Mouse (Mus musculus) MEL (cell line): Measurements from ENCODE around the gene Glul. TPM values are rescaled to one million over a fixed set of nuclear protein-coding genes. Genes with fewer than 3 reads are reported as not detected.

Experiments
- DNase-seq: peaks from one replicate; pipeline ENCODE4 v3.0.0; 2011; ENCODE audit warnings: low read depth, low spot score
- H3K27ac ChIP-seq: 2 replicates; pipeline ENCODE4 v1.5.1; 2012; ENCODE audit warnings: low read depth, mild to moderate bottlenecking, control low read depth, low read length, moderate library complexity; ENCODE audit not compliant: control insufficient read depth
- H3K27me3 ChIP-seq, 2 experiments: fragments of 150-350 bp in 1 of 2; sonication (generic) in 1 of 2; 2 replicates each; pipeline ENCODE4 v1.6.1; 2012; ENCODE audit warnings: low read length in 2 of 2, mild to moderate bottlenecking in 2 of 2, improper control_type of control experiment in 1 of 2, moderate library complexity in 1 of 2; ENCODE audit not compliant: insufficient read depth in 2 of 2, control insufficient read depth in 1 of 2
- H3K36me3 ChIP-seq, 2 experiments: 2 replicates each; pipeline ENCODE4 v1.6.1; 2012 to 2014; ENCODE audit warnings: low read length in 2 of 2, improper control_type of control experiment in 1 of 2, inconsistent platforms in 1 of 2, mild to moderate bottlenecking in 1 of 2; ENCODE audit not compliant: insufficient read depth in 2 of 2, control insufficient read depth in 1 of 2
- H3K4me1 ChIP-seq, 2 experiments: fragments of 150-350 bp in 1 of 2; sonication (generic) in 1 of 2; 2 replicates each; pipeline ENCODE4 v1.6.1; 2012; ENCODE audit warnings: low read length in 2 of 2, improper control_type of control experiment in 1 of 2, mild to moderate bottlenecking in 1 of 2; ENCODE audit not compliant: insufficient read depth in 2 of 2, control insufficient read depth in 1 of 2
- H3K4me3 ChIP-seq, 2 experiments: fragments of 150-350 bp in 1 of 2; sonication (generic) in 1 of 2; 2 replicates each; pipeline ENCODE4 v1.5.1; 2012; ENCODE audit warnings: low read depth in 2 of 2, low read length in 2 of 2, mild to moderate bottlenecking in 2 of 2, moderate library complexity in 2 of 2, control low read depth in 1 of 2, improper control_type of control experiment in 1 of 2; ENCODE audit not compliant: control insufficient read depth in 1 of 2, insufficient read depth in 1 of 2
- H3K79me2 ChIP-seq: 2 replicates; pipeline ENCODE4 v1.6.1; 2012; ENCODE audit warnings: mild to moderate bottlenecking, low read length, moderate library complexity; ENCODE audit not compliant: control insufficient read depth, poor library complexity, insufficient read depth
- H3K9ac ChIP-seq: 2 replicates; pipeline ENCODE4 v1.6.1; 2012; ENCODE audit warnings: low read depth, mild to moderate bottlenecking, control low read depth, low read length, moderate library complexity; ENCODE audit not compliant: control insufficient read depth, poor library complexity, severe bottlenecking
- H3K9me3 ChIP-seq: fragments of 150-350 bp; sonication (generic); replicated peaks from 2 replicates; pipeline ENCODE4 v1.6.1; 2012; ENCODE audit warnings: mild to moderate bottlenecking, low read length, improper control_type of control experiment, moderate library complexity; ENCODE audit not compliant: insufficient read depth
- BHLHE40 ChIP-seq: IDR thresholded peaks from 2 replicates; pipeline ENCODE4 v1.6.1; 2012; ENCODE audit warnings: low read depth, mild to moderate bottlenecking, inconsistent platforms, low read length, improper control_type of control experiment, borderline replicate concordance
- CHD1 ChIP-seq: IDR thresholded peaks from 2 replicates; pipeline ENCODE4 v1.6.1; 2012; ENCODE audit warnings: low read depth, mild to moderate bottlenecking, inconsistent platforms, low read length, improper control_type of control experiment
- CHD2 ChIP-seq: IDR thresholded peaks from 2 replicates; pipeline ENCODE4 v1.6.1; 2011; ENCODE audit warnings: low read length, improper control_type of control experiment
- CTCF ChIP-seq, 3 experiments: IDR thresholded peaks in 2 of 3; conservative IDR thresholded peaks in 1 of 3; 2 replicates each; pipeline ENCODE4 v1.5.1; 2011 to 2012; ENCODE audit warnings: low read length in 3 of 3, low read depth in 2 of 3, mild to moderate bottlenecking in 2 of 3, improper control_type of control experiment in 1 of 3, inconsistent platforms in 1 of 3, mixed read lengths in 1 of 3, moderate library complexity in 1 of 3; ENCODE audit not compliant: control insufficient read depth in 1 of 3, insufficient read depth in 1 of 3, poor library complexity in 1 of 3, severe bottlenecking in 1 of 3
- E2F4 ChIP-seq: IDR thresholded peaks from 2 replicates; pipeline ENCODE4 v1.6.1; 2011; ENCODE audit warnings: low read depth, low read length, improper control_type of control experiment, borderline replicate concordance
- ELF1 ChIP-seq: IDR thresholded peaks from 2 replicates; pipeline ENCODE4 v1.6.1; 2014; ENCODE audit warnings: low read depth, mild to moderate bottlenecking, inconsistent platforms, low read length, improper control_type of control experiment, moderate library complexity
- EP300 ChIP-seq, 2 experiments: IDR thresholded peaks; 2 replicates each; pipeline ENCODE4 v1.6.1; 2011; ENCODE audit warnings: improper control_type of control experiment in 2 of 2, low read length in 2 of 2, low read depth in 1 of 2, mild to moderate bottlenecking in 1 of 2
- ETS1 ChIP-seq: IDR thresholded peaks from 2 replicates; pipeline ENCODE4 v1.6.1; 2012; ENCODE audit warnings: low read depth, mild to moderate bottlenecking, inconsistent platforms, low read length, improper control_type of control experiment, moderate library complexity
- GABPA ChIP-seq: IDR thresholded peaks from 2 replicates; pipeline ENCODE4 v1.6.1; 2012; ENCODE audit warnings: low read depth, mild to moderate bottlenecking, inconsistent platforms, low read length, improper control_type of control experiment, moderate library complexity
- HCFC1 ChIP-seq: IDR thresholded peaks from 2 replicates; pipeline ENCODE4 v1.6.1; 2012; ENCODE audit warnings: low read depth, mild to moderate bottlenecking, inconsistent platforms, low read length, improper control_type of control experiment, moderate library complexity
- JUND ChIP-seq: IDR thresholded peaks from 2 replicates; pipeline ENCODE4 v1.6.1; 2011; ENCODE audit warnings: low read depth, mild to moderate bottlenecking, improper control_type of control experiment, low read length
- KAT2A ChIP-seq: conservative IDR thresholded peaks from 2 replicates; pipeline ENCODE4 v1.6.1; 2012; ENCODE audit warnings: low read depth, low read length, improper control_type of control experiment, inconsistent platforms
- MAFK ChIP-seq: IDR thresholded peaks from 2 replicates; pipeline ENCODE4 v1.6.1; 2011; ENCODE audit warnings: low read depth, mild to moderate bottlenecking, low read length, improper control_type of control experiment, borderline replicate concordance
- MAX ChIP-seq: IDR thresholded peaks from 2 replicates; pipeline ENCODE4 v1.6.1; 2011; ENCODE audit warnings: low read length, improper control_type of control experiment
- MAZ ChIP-seq: IDR thresholded peaks from 2 replicates; pipeline ENCODE4 v1.6.1; 2012; ENCODE audit warnings: low read depth, mild to moderate bottlenecking, inconsistent platforms, low read length, improper control_type of control experiment
- MXI1 ChIP-seq: IDR thresholded peaks from 2 replicates; pipeline ENCODE4 v1.6.1; 2011; ENCODE audit warnings: mild to moderate bottlenecking, low read depth, low read length, improper control_type of control experiment
- MYB ChIP-seq: IDR thresholded peaks from 2 replicates; pipeline ENCODE4 v1.6.1; 2011; ENCODE audit warnings: mild to moderate bottlenecking, low read depth, low read length, improper control_type of control experiment
- MYC ChIP-seq: IDR thresholded peaks from 2 replicates; pipeline ENCODE4 v1.6.1; 2011; ENCODE audit warnings: low read depth, mild to moderate bottlenecking, low read length, improper control_type of control experiment, moderate library complexity
- NELFE ChIP-seq: IDR thresholded peaks from 2 replicates; pipeline ENCODE4 v1.6.1; 2011; ENCODE audit warnings: low read depth, low read length, improper control_type of control experiment
- POLR2A ChIP-seq, 2 experiments: IDR thresholded peaks; 2 replicates each; pipeline ENCODE4 v1.6.1; 2011 to 2012; ENCODE audit warnings: low read length in 2 of 2, mild to moderate bottlenecking in 2 of 2, control low read depth in 1 of 2, improper control_type of control experiment in 1 of 2, low read depth in 1 of 2, moderate library complexity in 1 of 2; ENCODE audit not compliant: control insufficient read depth in 1 of 2, insufficient read depth in 1 of 2, poor library complexity in 1 of 2
- POLR2AphosphoS2 ChIP-seq: IDR thresholded peaks from 2 replicates; pipeline ENCODE4 v1.6.1; 2011; ENCODE audit warnings: low read length, improper control_type of control experiment
- POLR2AphosphoS5 ChIP-seq: IDR thresholded peaks from 2 replicates; pipeline ENCODE4 v1.6.1; 2012; ENCODE audit warnings: low read depth, borderline replicate concordance, mild to moderate bottlenecking, inconsistent platforms, low read length, moderate library complexity, mixed read lengths
- RAD21 ChIP-seq: IDR thresholded peaks from 2 replicates; pipeline ENCODE4 v1.6.1; 2011; ENCODE audit warnings: mild to moderate bottlenecking, low read depth, low read length, improper control_type of control experiment
- RCOR1 ChIP-seq: IDR thresholded peaks from 2 replicates; pipeline ENCODE4 v1.6.1; 2012; ENCODE audit warnings: low read depth, mild to moderate bottlenecking, inconsistent platforms, low read length, improper control_type of control experiment
- SIN3A ChIP-seq: IDR thresholded peaks from 2 replicates; pipeline ENCODE4 v1.6.1; 2012; ENCODE audit warnings: low read length, improper control_type of control experiment, inconsistent platforms
- SMC3 ChIP-seq: IDR thresholded peaks from 2 replicates; pipeline ENCODE4 v1.6.1; 2011; ENCODE audit warnings: low read depth, low read length, improper control_type of control experiment
- TAL1 ChIP-seq: IDR thresholded peaks from 2 replicates; pipeline ENCODE4 v1.6.1; 2012; ENCODE audit warnings: mild to moderate bottlenecking, inconsistent platforms, low read length, moderate library complexity, mixed read lengths
- TBP ChIP-seq: IDR thresholded peaks from 2 replicates; pipeline ENCODE4 v1.8.0; 2011; ENCODE audit warnings: low read depth, low read length, improper control_type of control experiment
- TCF12 ChIP-seq: IDR thresholded peaks from 2 replicates; pipeline ENCODE4 v1.6.1; 2014; ENCODE audit warnings: low read depth, mild to moderate bottlenecking, inconsistent platforms, low read length, improper control_type of control experiment, moderate library complexity
- UBTF ChIP-seq: IDR thresholded peaks from 2 replicates; pipeline ENCODE4 v1.6.1; 2012; ENCODE audit warnings: low read depth, mild to moderate bottlenecking, inconsistent platforms, low read length, improper control_type of control experiment, moderate library complexity, borderline replicate concordance; ENCODE audit not compliant: insufficient read depth
- USF1 ChIP-seq: IDR thresholded peaks from 2 replicates; pipeline ENCODE4 v1.6.1; 2014; ENCODE audit warnings: low read depth, mild to moderate bottlenecking, inconsistent platforms, low read length, improper control_type of control experiment, moderate library complexity
- USF2 ChIP-seq, 2 experiments: IDR thresholded peaks; 2 replicates each; pipeline ENCODE4 v1.6.1; 2011 to 2012; ENCODE audit warnings: improper control_type of control experiment in 2 of 2, low read length in 2 of 2, borderline replicate concordance in 1 of 2, inconsistent platforms in 1 of 2, low read depth in 1 of 2, mild to moderate bottlenecking in 1 of 2; ENCODE audit not compliant: insufficient read depth in 1 of 2
- ZC3H11A ChIP-seq: IDR thresholded peaks from 2 replicates; pipeline ENCODE4 v1.6.1; 2012; ENCODE audit warnings: low read depth, mild to moderate bottlenecking, inconsistent platforms, low read length, improper control_type of control experiment
- ZKSCAN1 ChIP-seq: IDR thresholded peaks from 2 replicates; pipeline ENCODE4 v1.6.1; 2012; ENCODE audit warnings: low read depth, mild to moderate bottlenecking, inconsistent platforms, low read length, improper control_type of control experiment, moderate library complexity
- ZMIZ1 ChIP-seq: IDR thresholded peaks from 2 replicates; pipeline ENCODE4 v1.6.1; 2012; ENCODE audit warnings: low read depth, mild to moderate bottlenecking, inconsistent platforms, low read length, improper control_type of control experiment, moderate library complexity
- ZNF384 ChIP-seq: IDR thresholded peaks from 2 replicates; pipeline ENCODE4 v1.6.1; 2012; ENCODE audit warnings: low read depth, mild to moderate bottlenecking, inconsistent platforms, low read length, improper control_type of control experiment
- polyA plus RNA-seq, 2 experiments: library from polyadenylated mRNA; stranded (reverse) in 1 of 2; unstranded in 1 of 2; fragments of >175 nt in 1 of 2; fragments of >200 nt in 1 of 2; gene quantifications; 2 replicates each; pipeline versions ENCODE4 v1.2.1 to v1.2.4; 2012; ENCODE audit warnings: low replicate concordance in 2 of 2, low read depth in 1 of 2; ENCODE audit not compliant: insufficient read length in 2 of 2, insufficient read depth in 1 of 2, missing spikeins in 1 of 2
- total RNA-seq: library from RNA; depleted of rRNA; stranded (reverse); fragments of 300-350 nt; gene quantifications from 2 replicates; pipeline ENCODE4 v1.2.3, GENCODE M21; 2012; rRNA removed

Glul gene
- 46.1 and 47.2 TPM in 2 replicates for total RNA-seq
- 10 to 100 TPM in 1 of 2 experiments, not detected in 1; 81.1 TPM for polyA plus RNA-seq

DNA sequence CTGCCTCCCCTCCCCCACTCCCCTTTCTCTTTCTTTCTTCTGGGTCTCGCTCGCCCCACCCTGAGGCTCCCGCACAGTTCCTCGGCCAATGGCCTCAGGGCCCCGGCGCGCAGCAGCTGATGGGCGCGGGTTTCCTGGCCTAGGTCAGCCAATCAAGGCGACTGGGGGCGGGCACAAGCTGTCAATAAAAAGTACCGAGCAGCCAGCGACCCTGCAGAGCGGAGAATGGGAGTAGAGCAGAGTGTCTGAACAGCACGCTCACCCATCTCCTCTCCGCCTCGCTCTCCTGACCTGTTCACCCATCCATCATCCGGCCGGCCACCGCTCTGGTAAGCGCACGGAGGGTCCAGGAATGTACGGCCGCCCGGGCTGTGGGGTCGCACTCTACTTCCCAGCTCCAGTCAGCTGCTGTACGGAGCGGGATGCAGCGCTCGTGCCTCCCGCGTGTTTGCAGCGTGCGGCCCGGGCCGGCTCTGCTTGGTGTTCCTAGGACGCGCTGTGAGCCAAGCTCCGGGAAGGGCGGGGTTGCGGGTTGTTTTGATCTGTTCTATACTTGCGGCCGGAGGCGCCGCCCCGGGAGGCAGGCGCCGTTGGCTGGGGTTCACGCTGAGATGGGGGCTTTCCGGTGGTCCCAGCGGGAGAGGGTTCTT lies at the start of gene Glul, which contains the start of gene Teddm2:
Gene Glul (plus strand): TSS at position 214 of the 650 bp plus-strand sequence.
Gene Teddm2 (minus strand): TSS at position 498 of the 650 bp plus-strand sequence.
- H3K4me3 ChIP-seq: peak within 1 kb of the TSS; percentile 69 to 83
- peaks cover 0 to 10% of the 10 kb centered on the region in 2 experiments; a peak in 2 of 4 replicates for H3K4me1 ChIP-seq
- no peaks in the 10 kb centered on the region for H3K9me3 ChIP-seq
- H3K27ac ChIP-seq: peak within 1 kb of the TSS; percentile 45
- H3K36me3 ChIP-seq: peaks cover 5 to 6% of the 10 kb centered on the region in 2 experiments; a peak in 3 of 4 replicates
- peak; percentile 95 for DNase-seq
- H3K27me3 ChIP-seq: no peaks in the 10 kb centered on the region
- H3K79me2 ChIP-seq: peaks cover 15% of the 10 kb centered on the region
- peak within 1 kb of the TSS; percentile 84 for H3K9ac ChIP-seq
- TF ChIP-seq RAD21 (no peak), EP300 (IDR thresholded peaks at IDR 0.05; ENCODE audit: low read depth in 1 of 2, low read length in 2 of 2) (no peak), MAX (no peak; the same call in 1 of the 2 replicates), TBP (peak; percentile 97), MAZ (peak; percentile 65; the same call in 1 of the 2 replicates), SIN3A (no peak), TAL1 (no peak), ETS1 (peak; percentile 44; the same call in 1 of the 2 replicates), GABPA (no peak), USF2 (IDR thresholded peaks at IDR 0.05; ENCODE audit: borderline replicate concordance in 1 of 2, insufficient read depth in 1 of 2, low read depth in 1 of 2, low read length in 2 of 2) (no peak), HCFC1 (peak; percentile 52; the same call in 1 of the 2 replicates), NELFE (peak; percentile 96), POLR2AphosphoS2 (peak; percentile 97), ZNF384 (no peak), USF1 (peak; percentile 37; the same call in 1 of the 2 replicates), UBTF (no peak), SMC3 (0 out of 2 replicates have a peak, but pooled peaks have one; percentile 9), MXI1 (peak; percentile 71), ZC3H11A (no peak), MAFK (no peak), ELF1 (peak; percentile 38; the same call in 1 of the 2 replicates), POLR2AphosphoS5 (peak; percentile 99), RCOR1 (no peak), BHLHE40 (peak; percentile 38; the same call in 1 of the 2 replicates), TCF12 (peak; percentile 60), MYB (no peak), MYC (no peak), ZKSCAN1 (no peak), KAT2A (no peak), CTCF (IDR thresholded peaks at IDR 0.05 in 2 of 3, conservative IDR thresholded peaks at IDR 0.05 in 1 of 3; ENCODE audit: control insufficient read depth in 1 of 3, insufficient read depth in 1 of 3, low read depth in 2 of 3, low read length in 3 of 3, poor library complexity in 1 of 3, severe bottlenecking in 1 of 3) (no peak), POLR2A (IDR thresholded peaks at IDR 0.05; ENCODE audit: control insufficient read depth in 1 of 2, insufficient read depth in 1 of 2, low read depth in 1 of 2, low read length in 2 of 2, poor library complexity in 1 of 2) (peak; percentile 98 to 99), ZMIZ1 (peak; percentile 99), JUND (no peak), CHD2 (peak; percentile 69), E2F4 (no peak), CHD1 (no peak)
